Mouse (Mus musculus) erythroblast, embryonic 14.5 days (primary cell): Measurements from ENCODE around the gene Sept10.

Experiments used
- GATA1 ChIP-seq: IDR thresholded peaks from 2 replicates; pipeline ENCODE4 v1.6.1; 2012; ENCODE audit warnings: low read length, inconsistent platforms, mixed read lengths
- TAL1 ChIP-seq: IDR thresholded peaks from 3 replicates; pipeline ENCODE4 v1.6.1; 2012; ENCODE audit warnings: low read length, inconsistent platforms, mixed read lengths

DNA sequence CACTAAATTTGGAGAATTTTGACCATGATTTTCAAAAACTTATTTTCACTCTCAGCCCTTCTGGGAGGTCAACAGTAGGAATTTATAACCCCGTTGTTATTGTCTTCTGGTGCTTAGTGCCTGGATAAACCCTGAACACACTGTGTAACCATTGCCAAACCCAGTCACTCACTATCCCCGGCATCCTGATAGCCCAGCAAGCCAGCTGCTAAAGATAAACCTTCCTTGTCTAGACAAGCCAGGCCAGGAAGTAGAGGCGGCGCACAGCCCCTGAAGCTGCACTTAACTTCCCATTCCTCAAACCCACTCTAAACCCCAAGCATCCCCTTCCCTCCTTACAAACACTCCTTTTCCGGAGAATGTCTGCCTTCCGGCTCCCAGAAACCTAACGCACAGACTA lies 43.4 kb upstream of the Sept10 start:
- no peak for TF ChIP-seq GATA1
- no peak for TF ChIP-seq TAL1
